Mouse (Mus musculus): ENCODE results near the gene Slain1.
A peak's percentile ranks its signal among the peaks of the same experiment; 100 is the strongest.

The Slain1 gene

GRCm38 (mm10) chr14:103666347-103666954, 16.4 kb downstream of the Slain1 start:
- no peak for DNase-seq (ENCODE audit: low spot score in 2 of 2)

DNA sequence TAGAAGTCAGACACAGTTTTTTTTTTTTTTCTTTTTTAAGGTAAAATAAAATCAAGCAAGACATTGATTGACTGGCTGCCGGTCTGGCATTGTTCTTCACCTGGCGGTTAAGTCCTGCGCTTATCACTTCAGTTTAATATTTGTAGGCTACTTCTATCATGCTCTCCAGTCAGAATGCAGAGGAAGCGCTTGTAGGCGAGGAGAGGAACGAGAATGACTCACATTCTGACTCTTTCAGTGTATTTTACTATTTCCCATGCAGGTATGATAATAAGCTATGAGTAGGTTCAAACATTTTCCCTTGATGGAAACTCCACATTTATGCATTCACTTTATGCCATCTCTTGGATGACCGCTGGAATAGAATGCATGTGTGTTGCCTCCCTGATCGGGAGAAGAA, 17.0 kb downstream of the Slain1 start:
- DNase-seq (ENCODE audit: low spot score in 2 of 2), result no peak

DNA sequence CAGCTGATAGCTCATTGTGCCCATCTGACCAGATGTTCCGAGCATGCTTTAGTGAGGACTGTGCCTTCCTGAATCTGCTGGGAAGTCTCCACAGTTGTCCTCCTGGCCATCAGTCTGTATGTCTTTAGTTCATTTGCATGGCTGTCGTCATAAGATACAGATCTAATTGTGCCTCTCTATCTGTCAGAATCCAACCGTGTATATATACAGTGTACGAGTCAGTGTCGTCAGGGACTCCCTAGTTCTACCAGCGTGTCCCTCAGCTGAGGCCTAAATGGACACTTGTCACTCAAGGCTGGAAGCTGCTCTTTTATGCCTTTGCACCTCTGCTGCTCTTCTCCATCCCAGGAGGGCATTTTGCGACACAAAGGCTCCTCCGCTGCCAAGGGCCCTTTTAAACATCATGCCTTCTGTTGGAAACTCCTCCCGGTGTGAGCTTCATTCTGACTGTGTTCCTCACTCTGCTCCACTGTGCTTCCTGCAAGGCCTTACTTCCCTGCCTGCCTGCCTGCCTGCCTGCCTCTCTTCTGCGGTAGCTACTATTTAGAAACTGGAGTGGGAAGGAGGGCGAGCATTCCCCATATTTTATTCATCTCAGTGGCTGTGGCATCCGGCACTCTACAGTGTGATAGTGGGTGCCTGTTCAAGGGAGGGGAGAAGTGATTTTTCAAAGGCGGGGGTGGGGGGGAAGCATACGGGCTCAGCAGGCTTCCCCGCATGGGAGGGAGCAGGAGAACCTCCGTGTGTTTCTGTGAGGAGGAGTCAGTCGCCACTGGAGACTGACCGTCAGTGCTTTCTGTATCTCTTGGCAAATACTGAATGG, 29.6 kb downstream of the Slain1 start:
- no peak for DNase-seq (ENCODE audit: low spot score in 2 of 2)

GRCm38 (mm10) chr14:103680285-103680819, 30.3 kb downstream of the Slain1 start:
- no peak for DNase-seq (ENCODE audit: low spot score in 2 of 2)

GRCm38 (mm10) chr14:103682633-103683390, 32.8 kb downstream of the Slain1 start:
- no peak for DNase-seq (ENCODE audit: low spot score in 2 of 2)

DNA sequence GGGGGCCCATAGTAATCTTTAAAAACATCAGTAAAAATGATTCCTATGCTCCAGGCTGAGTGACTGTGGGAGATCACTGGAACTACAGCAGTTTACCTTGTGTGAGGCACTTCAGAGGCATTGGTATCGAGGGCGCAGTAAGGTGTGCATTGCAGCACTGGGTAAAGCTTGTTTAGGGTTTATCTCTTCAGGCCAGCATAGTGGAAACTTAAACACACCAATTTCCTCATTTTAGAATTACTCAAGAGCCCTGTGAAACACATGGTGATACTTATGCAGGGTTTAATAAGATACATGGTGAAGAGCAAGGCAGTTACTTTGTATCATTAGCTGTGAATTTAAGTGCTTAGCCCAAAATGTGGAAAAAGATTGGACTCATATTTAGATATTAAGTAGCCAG, 37.0 kb downstream of the Slain1 start:
- DNase-seq (ENCODE audit: low spot score in 2 of 2), result no peak

GRCm38 (mm10) chr14:103694295-103694694, 44.3 kb downstream of the Slain1 start:
- peak; percentile 18 to 62 for DNase-seq (ENCODE audit: low spot score in 2 of 2)

DNA sequence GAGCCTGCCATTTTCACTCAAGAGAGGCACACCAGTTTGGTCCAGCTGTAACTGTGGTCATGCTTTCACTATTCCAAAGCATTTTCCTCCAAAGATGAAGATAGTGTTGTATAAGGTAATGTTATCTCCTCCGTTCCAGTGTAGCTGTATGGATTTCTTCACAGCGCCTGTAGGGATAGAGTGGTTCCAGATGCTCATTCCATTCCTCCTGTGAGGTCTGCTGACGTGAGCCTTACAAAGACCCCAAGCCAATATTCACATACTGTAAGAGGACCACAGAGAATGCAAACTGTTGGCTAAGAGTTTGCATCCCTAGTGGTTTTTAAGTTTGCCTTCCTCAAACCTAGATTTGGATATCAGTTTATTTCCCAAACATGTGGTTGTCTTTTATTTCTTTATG, 45.6 kb downstream of the Slain1 start:
- DNase-seq (ENCODE audit: low spot score in 2 of 2), result no peak

DNA sequence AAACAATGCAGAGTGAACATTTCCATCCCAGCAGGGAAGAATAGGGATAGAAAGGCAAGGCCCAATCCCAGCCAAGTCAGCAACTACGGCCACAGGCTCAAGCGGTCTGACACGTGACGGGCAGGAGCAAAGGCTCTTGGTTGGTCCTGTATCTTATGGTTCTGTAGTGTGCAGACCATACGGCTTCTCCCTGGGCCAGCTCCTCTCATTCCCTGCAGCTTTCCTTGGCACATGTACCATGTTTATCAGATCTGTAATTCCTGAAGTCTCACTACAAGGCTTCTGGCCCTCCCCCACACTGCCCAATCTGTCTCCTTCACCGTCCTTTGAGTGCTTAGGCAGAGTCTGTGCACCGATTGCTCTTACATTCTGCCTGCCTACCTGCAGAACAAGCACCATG, 47.1 kb downstream of the Slain1 start:
- no peak for DNase-seq (ENCODE audit: low spot score in 2 of 2)

DNA sequence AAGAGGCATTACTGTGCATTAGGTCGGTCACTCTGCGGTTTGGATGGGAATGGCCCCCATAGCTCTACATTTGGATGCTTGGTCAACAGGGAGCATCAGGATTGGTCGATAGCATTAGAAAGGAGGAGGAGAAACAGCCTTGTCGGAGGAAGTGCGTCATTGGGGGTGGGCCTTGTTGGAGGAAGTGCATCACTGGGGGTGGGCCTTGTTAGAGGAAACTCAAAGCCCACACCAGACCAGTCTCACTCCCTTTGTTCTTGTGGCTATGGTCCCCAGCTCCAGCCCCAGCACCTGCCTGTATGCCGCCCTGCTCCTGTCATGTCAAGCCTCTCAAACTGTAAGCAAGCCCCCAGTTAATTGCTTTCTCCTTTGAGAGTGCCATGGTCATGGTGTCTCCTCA, 49.3 kb downstream of the Slain1 start:
- DNase-seq (ENCODE audit: low spot score in 2 of 2), result no peak

GRCm38 (mm10) chr14:103702516-103702915, 52.5 kb downstream of the Slain1 start:
- DNase-seq (ENCODE audit: low spot score in 2 of 2), result no peak

DNA sequence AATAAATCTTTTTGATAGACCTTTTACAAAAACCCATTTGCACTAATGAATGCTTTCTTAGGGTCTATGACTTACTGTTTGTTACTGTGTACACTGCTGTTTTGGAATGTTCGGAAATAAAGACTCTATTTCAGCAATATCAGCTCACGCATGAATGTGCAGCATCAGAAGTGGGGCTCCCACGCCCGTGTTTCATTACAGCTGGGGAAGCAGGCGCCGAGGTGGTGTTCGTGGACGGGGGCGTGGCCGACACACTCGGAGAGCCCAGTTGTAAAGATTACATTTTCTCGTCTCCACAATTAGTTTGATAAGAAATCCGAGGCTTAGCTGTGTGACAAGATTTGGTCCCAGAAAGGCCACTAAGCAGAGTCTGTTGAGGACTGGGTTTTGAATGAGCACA, 54.7 kb downstream of the Slain1 start:
- DNase-seq (ENCODE audit: low spot score in 2 of 2), result no peak

GRCm38 (mm10) chr14:103706347-103706746, 56.3 kb downstream of the Slain1 start:
- DNase-seq (ENCODE audit: low spot score in 2 of 2), result no peak

DNA sequence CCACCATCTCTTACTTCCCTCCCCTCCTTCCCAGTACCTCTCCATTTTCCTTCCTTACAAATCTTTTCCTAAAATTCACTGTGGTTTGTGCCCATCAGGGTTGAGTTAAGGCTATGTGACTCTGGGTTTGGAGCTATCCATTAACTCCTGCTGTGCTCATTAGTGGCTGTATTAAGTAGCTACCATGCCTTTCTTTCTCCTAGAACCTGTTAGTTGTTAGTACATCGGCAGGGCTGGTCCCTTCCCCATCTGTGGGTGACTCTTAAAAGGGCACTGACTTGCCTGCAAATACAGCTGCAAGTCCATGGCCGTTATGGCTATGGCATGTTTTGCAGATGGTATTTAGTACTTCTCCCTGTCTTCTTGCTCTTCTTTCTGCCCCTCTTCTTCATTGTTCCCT, 58.6 kb downstream of the Slain1 start:
- DNase-seq (ENCODE audit: low spot score in 2 of 2), result no peak

- DNase-seq (ENCODE audit: low spot score in 2 of 2), result no peak
Measured at GRCm38 (mm10) chr14:103709261-103709660, 59.2 kb downstream of the Slain1 start.

DNA sequence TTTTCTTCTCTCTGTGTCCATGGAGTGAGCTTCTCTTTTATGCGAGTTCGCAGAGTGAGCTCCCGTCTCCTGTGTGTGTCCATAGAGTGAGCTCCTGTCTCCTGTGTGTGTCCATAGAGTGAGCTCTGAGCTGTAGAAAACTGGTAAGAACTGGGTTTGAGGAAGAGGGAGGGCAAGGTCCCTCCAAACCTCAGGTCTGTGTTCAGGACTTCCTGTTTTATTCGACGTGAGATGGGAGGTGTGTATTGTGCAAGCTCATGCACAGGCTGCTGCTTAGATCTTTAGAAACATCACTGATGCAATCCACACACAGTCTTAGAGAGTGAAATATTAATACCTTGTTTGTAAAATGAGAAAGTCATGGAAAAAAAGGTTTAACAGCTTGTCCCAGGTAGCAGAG, 63.0 kb downstream of the Slain1 start:
- DNase-seq (ENCODE audit: low spot score in 2 of 2), result no peak

DNA sequence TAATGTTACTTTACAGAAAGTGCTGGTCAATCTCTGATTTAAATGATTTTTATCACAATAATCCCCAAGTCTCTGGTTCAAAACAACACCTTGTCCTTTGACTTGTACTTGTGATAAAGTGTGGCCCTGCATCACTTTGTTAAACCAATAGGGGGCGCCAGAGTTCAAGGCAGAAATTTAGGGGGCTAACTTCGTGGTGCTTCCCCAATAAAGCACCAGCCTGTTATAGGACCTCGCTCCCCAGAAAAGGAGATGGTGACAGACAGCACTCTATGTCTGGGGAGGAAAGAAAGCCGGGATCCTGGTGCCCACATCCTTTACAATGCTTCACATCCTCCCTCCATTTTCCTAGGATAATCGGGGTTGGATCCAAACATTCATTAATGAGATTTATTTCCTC, 67.5 kb downstream of the Slain1 start:
- DNase-seq (ENCODE audit: low spot score in 2 of 2), result peak in 1 of 2 experiments; percentile 39

DNA sequence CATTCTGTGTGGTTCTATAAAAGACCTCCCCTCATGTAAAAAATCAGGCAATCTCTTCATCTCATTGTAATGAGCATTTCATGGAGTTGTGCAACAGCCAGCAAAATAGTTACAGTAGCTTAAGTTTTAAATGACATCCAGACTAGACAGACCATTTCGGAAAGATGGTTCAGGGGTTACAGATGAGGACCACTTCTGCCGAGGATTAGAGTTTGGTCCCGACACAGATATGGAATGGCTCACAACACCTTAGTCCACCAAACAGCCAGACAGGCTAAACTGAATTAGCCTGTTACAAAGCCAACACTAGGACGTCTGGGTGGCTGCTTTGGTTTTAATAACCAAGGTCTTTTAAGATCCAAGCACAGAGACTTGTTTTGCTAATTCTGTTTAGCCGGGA, 68.0 kb downstream of the Slain1 start:
- DNase-seq (ENCODE audit: low spot score in 2 of 2), result no peak

- no peak for DNase-seq (ENCODE audit: low spot score in 2 of 2)
Measured at GRCm38 (mm10) chr14:103718393-103718792, 68.4 kb downstream of the Slain1 start.

- DNase-seq (ENCODE audit: low spot score in 2 of 2), result peak; percentile 36 to 82
Measured at GRCm38 (mm10) chr14:103718836-103719575, 69.0 kb downstream of the Slain1 start.

GRCm38 (mm10) chr14:103720163-103720562, 70.1 kb downstream of the Slain1 start:
- DNase-seq (ENCODE audit: low spot score in 2 of 2), result no peak
